Mouse (Mus musculus): ENCODE data around the gene Btn2a2.

Btn2a2 gene

DNA sequence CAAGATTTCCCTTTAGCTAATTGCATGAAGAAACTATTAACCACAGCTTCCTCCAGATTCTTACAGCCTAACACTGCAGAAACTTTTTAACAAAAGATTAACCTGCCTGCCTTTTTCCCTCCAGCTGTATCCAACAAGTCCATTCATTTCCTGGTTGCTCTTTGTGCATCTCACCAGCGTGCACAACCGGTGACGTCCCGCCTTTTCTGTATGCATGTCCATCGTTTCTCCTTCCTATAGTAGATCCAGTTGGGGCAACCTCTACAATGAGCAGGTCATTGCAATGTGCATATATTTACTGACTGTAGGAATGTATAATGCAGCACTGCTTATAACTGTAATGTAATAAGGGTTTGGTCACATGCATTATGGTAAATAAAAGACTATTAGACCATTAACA lies 35.3 kb upstream of the Btn2a2 start:
- DNase-seq (ENCODE audit: low spot score in 2 of 2) = no peak

DNA sequence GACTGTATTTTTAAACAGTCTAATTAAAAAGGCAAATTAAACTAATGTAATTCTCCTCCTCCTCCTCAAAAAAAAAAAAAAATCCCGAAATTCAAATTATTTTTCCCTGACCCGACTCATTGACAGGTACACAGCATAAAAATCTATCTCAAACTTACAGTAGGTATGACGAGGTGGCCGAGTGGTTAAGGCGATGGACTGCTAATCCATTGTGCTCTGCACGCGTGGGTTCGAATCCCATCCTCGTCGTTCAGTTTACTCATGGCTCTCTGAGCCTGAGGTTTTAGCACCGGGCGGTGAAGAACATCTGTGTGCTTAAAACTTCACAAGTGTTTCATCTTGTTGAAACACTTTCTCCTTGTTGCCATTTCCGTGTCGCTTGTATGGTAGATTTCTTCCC lies 33.0 kb upstream of the Btn2a2 start:
- DNase-seq (ENCODE audit: low spot score in 2 of 2) = peak in 1 of 2 experiments; percentile 64

DNA sequence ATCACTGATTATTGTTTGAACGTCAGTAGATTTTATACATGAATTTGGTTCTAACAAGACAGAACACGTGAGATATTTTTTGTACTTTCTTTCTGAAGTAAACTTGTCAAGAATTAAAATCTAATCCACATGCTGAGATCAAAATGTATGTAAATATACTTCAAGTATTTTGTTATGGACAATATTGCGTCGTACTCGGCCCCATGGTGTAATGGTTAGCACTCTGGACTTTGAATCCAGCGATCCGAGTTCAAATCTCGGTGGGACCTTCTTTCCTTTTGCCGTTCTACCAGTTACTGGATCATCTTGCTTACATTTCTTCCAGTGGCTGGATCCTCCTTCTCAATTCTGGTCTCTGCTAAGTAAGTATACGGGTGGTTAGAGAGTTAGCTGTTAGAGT lies 30.8 kb upstream of the Btn2a2 start:
- peak in 1 of 2 experiments; percentile 64 for DNase-seq (ENCODE audit: low spot score in 2 of 2)

DNA sequence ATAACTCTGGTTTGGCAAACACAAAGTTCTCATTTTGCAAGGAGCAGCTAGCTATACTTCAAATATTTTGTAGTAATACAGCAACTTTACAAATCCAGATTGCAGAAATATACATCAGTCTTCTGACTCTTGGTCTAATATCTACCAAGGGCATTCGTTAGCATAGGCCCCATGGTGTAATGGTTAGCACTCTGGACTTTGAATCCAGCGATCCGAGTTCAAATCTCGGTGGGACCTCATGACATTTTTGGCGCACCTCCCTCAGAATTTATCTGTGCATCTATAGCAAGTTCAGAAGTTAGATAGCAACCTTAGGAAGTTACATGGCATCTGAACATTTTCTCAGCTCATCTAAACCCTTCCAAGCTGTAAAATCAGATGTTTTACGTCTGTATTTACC lies 30.2 kb upstream of the Btn2a2 start:
- peak in 1 of 2 experiments; percentile 73 for DNase-seq (ENCODE audit: low spot score in 2 of 2)

DNA sequence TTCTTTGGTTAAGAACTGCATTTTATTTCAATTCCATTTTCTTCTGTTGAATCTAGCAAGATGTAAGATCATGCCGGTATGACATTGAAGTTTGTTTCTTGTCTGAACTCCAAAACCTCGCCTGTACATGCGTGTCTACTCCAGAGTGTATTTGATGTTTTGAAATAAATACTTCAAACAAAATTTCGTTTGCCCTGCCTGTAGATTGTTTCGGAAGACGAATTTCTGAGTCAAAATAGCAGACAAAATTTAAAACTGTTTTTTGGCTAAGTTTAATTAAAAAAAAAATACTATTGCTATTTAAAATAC lies 29.6 kb upstream of the Btn2a2 start:
- DNase-seq (ENCODE audit: low spot score in 2 of 2) = no peak

DNA sequence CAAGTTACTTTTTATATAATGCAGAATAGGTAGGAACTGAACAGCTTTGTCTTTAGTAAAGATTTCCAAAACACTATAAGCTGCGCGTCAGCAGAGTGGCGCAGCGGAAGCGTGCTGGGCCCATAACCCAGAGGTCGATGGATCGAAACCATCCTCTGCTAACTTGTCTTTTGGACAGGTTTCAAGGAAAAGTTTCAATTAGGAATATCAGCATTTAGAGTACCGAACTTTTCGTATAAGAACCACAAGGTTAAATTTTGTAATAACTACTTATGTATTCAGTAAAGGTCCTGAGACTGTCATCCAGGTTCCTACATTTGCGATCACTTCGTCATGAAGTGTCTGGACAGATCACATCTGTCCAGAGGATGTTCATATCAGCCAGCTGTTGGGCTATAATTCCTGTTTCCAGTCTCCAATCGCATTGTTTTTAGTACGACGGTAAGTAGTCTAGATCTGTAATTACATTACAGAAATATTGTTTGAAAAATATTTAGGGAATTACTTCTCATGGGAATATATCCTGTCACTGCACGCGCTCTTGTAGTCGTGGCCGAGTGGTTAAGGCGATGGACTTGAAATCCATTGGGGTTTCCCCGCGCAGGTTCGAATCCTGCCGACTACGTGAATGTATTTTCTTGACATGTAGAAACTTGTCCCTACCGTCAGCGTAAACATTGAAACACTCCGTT lies 29.1 kb upstream of the Btn2a2 start:
- peak; percentile 61 to 84 for DNase-seq (ENCODE audit: low spot score in 2 of 2)

DNA sequence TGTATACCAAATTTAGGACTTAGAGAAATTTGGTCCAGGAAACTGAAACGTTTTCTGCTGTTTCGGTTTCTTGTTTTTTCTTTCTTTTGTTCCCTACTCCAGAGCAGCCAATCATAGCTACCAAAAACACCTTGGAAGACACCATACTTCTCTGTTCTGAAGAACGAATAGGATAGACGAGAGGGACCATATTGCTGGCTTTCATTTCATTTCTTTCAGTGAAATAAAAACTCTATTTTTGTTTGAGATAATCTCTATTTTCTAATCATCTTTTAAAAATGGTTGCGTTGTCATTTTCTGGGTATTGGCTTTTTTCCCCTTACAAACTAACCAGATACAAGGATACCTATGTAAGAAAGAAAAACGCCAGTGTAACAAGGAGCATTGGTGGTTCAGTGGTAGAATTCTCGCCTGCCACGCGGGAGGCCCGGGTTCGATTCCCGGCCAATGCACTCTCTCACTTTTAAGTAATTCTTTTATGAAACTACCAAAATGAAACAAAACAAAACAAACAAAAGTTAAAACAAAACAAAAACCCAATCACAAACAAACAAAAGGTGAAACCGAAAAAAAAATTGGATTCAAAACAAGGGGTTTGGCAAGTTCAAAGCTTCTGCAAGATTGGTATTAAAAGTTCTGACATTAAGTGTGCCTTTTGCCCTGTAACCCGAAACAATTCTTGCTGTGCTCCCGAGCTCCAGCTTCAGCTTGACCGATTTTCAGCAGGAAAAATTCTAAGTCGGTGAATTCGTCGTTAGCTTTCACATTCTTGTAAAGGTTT lies 28.4 kb upstream of the Btn2a2 start:
- DNase-seq (ENCODE audit: low spot score in 2 of 2) = peak in 1 of 2 experiments; percentile 81

DNA sequence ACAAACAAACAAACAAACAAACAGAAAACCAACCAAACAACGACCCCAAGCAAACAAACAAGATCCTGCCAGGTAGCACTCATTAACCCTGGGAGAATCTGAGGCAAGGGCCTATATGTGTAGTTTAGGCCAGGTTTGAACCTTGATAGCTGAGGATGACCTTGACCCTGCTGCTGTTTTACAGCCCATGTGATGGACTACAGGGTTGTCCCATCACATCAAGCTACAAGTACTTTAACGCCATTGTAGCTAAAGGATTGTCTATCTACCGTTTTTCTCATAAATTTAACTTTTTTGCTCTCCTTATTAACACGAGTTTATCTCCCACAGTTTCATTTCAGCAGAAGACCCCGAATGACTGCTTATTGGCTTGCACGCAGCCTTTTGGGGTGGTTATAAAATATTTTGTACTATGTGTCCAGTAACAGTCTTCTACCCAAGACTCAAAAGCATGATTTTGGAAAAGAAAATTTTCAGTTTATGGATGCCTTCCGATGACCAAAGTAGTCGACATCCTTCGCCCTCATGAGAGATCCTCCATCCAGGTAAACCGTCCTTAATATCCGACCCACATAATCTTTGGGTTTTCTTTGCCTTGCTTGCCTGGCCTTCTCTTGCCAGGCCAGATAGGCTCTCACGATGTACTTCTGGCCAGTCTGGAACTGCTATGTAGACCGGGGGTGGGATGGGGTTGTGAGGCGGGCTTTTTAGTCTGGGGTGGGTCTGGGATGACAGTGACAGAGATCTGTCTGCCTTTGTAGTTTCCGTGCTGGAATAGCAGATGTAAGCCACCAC lies 27.4 kb upstream of the Btn2a2 start:
- no peak for DNase-seq (ENCODE audit: low spot score in 2 of 2)

DNA sequence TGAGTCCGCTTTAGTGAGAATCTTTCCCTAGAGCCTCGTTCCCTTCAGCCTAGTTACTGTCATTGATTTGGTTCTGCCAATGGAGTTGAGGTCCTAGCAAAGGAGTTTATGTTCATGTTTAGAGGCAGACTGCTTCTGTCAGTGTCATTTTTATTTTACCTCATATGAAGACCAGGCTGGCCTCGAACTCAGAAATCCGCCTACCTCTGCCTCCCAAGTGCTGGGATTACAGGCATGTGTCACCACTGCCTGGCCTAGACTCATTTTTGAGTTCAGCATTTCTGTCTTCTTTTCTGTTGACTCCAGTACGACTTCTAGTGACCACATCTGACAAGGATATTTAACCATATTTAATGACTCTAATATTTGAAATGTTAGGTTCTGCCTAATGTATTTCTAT lies 26.6 kb upstream of the Btn2a2 start:
- no peak for DNase-seq (ENCODE audit: low spot score in 2 of 2)

DNA sequence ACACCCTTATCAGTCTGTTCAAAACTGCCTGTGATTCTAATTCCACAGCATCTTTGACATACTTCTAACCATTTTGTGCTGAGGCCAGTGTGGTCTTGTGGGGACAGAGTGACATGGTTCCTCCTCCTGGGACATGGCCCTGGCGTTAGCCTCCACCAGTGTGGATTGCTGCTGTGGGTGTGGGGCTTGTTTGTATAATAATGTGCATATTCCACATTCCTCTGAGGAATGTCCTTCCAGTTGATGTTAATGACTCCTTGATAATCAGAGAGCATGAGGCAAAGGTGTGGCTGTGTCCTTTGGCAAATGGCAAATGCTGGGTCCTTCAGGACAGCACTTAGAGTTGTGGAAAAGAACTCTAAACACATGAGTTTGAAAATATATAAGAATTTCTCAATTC lies 24.9 kb upstream of the Btn2a2 start:
- DNase-seq (ENCODE audit: low spot score in 2 of 2) = no peak

DNA sequence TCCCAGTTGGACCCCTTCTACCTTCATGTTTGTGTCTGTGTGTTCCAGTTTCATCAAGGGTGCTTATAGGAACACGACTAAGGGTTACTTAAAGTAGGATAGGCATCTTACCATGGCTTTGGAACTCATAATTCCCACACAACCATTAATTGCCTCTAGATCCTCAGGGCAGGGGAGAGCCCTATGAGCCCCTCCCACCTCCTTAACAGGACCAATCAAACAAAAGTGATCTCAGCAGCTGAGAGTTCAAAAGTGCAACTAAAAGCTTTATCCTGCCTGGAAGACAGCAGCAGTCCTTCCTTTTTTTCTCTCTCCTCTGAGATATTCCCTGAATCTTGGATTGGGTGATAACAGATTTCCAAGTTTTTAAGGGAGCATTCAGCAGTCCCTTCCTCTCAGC lies 21.5 kb upstream of the Btn2a2 start:
- DNase-seq (ENCODE audit: low spot score in 2 of 2) = no peak

DNA sequence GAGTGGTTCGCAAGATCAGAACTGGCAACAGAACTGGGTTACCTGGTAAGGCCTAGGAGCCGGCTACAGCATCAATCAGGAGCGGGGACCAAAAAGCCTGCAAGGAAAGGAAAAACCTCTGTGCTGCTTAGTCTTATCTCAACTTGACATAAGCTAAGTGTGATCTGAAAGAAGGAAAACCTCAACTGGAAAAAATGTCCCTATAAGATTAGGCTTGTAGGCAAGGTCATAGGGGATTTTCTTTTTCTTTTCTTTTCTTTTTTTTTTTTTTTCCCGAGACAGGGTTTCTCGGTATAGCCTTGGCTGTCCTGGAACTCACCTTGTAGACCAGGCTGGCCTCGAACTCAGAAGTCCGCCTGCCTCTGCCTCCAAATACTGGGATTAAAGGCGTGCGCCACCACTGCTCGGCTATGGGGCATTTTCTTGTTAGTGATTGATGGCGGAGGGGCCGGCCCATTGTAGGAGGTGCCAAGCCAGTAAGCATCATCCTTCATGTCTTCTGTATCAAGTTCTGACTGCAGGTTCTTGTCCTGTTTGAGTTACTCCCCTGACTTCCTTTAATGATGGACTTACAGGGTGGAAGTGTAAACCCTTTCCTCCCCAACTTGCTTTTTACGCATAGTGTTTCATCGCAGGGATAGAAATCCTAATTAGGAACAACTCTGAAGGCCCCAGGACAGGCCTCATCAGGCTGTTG lies 18.3 kb upstream of the Btn2a2 start:
- DNase-seq (ENCODE audit: low spot score in 2 of 2) = no peak

DNA sequence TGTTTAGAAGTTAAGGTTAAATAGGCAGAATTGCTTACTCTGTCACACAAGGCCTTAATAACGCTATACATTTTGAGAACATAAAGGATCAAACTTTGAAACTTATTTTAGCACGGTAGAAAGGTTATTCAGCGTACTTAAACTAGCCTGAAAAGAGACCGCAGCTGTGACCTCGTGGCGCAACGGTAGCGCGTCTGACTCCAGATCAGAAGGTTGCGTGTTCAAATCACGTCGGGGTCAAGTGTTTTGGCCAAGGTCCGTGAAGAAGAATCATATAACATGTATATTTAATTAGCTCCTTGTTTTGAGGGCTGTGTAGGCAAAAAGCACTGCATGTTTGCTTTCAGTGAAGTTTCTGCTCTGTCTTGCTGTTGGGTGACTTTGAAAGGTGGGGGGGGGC lies 17.7 kb upstream of the Btn2a2 start:
- peak in 1 of 2 experiments; percentile 45 for DNase-seq (ENCODE audit: low spot score in 2 of 2)

DNA sequence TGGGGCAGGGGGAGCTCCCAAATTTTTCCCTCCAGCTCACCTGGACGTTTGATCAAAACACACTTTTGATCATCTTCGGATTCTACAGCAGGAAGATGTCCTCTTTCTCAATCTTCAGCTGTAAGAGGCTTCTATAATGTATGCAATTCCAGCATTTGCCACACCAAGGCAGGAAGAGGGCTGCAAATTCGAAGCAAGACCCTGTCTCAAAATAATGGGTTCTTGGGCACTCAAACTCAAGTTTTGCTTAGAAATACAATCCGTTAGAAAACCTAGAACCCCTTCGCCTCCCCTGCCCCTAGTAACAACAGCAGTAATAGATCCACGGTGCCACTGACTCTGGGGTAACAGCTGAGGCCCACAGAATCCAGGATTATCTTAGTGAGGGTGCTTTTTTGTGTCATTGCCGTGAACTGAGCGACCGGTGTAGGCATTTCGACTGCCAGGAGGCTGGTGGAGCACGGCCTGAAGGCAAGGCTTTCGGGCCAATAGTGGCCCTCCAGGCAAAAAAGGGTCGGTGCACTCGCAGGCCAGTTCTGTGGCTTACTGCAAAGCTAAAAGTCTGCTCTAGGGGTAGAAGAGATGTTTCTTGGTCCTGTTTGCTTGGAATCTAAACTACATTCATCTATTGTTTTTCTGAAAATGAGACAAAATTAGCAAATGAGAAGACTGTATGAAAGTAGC lies 17.1 kb upstream of the Btn2a2 start:
- no peak for DNase-seq (ENCODE audit: low spot score in 2 of 2)

DNA sequence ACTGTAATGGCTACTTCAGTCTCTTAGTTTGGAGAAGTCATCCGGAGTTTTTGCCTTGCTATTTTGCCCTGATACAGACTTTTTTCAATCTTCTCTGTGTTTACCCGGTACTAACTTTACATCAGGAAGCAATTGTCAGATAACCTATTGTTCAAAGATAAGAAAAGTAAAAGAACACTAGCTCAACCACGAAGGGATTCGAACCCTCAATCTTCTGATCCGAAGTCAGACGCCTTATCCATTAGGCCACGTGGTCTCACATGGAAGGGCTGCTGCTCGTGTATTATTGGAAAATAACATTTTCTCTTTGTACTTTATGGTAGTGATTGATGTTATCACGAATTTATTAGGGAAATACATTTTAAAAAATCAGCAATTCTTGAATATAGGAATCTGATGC lies 15.1 kb upstream of the Btn2a2 start:
- peak in 1 of 2 experiments; percentile 63 for DNase-seq (ENCODE audit: low spot score in 2 of 2)

DNA sequence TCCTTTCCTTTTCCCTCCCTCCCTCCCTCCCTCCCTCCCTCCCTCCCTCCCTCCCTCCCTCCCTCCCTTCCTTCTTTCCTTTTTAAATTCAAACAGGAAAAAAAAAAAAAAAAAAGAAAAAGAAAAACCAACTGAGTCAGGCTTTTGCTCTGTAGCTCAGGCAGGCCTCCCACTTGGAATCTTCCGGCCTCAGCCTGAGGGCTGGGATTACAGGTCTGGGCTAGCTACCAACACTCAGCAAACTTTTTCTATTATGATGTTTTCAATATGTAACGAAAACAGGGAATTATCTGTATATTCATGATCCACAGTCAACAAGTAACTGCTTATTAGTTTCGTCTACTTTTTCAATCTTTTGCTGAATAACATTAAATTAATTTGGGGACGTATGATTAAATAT lies 14.3 kb upstream of the Btn2a2 start:
- no peak for DNase-seq (ENCODE audit: low spot score in 2 of 2)

DNA sequence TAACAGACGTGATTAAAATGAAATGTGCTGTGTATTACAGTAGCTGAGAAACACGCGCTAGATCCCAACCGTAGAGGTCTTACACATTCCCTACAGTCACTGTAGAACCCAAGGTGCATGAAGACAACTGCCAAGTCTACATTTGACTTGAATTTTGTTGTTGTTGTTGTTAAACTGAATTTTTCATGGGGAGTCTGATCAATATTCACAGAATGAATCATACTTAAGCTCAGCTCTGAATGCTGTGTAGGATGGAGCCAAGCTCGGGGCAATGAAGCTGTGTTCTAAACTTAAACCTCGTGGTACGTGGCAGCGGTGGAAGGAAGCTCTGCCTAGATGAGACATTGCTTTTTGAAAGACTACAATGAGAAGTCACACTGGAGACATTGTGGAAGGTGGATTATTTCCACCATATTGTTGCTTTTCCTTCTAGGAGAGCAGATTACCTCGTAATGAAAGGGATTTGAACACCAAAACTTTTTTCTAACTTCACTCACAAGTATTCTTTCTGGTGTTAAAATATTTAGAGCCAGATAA lies 13.4 kb upstream of the Btn2a2 start:
- DNase-seq (ENCODE audit: low spot score in 2 of 2) = no peak

DNA sequence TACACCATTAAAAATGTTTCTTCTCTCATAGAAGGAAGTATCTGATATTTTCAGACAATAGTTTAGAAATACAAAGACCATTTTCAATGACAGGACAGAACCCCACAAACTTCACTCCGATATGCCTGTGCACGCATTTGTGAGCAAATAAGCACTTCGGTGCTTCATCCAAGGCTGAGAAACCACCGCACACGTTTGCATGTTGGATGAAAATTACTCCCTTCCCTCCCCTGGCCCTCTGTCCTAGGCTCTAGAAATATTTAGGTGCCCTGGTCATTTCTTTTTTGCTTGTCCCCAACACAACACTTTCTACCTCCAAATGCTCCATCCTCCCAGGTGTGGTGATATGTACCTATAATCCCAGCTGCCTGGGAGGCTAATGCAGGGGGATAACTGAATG lies 12.9 kb upstream of the Btn2a2 start:
- DNase-seq (ENCODE audit: low spot score in 2 of 2) = no peak

DNA sequence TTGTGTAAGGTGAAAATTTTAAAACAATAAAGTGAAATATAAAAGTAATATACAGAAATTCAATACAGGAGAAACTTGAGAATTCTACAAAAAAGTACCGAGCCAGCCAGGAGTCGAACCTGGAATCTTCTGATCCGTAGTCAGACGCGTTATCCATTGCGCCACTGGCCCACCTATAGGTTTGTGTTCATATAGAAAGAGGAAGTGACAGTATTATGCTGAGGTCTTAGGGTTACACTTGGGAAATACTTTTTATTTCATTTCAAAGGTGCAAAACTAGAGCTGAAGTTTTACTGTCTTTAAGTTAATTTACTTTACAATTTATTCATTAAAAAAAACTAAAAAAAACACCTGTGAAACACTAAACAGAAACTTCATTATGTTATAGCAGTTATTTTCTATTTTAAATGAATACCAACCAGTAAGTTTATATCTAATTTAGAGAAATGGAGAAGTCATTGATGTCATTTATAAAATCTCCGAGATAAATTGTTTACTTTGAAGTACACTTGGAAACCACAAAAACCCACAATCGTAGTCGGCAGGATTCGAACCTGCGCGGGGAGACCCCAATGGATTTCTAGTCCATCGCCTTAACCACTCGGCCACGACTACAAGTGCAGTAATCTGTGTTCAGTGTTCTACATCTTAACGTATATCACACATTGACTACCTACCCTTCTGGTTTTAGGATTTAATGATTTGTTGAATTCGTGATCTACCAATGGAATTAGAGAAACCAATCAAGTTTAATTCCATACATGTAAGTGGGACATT lies 12.0 kb upstream of the Btn2a2 start:
- peak in 1 of 2 experiments; percentile 52 for DNase-seq (ENCODE audit: low spot score in 2 of 2)

DNA sequence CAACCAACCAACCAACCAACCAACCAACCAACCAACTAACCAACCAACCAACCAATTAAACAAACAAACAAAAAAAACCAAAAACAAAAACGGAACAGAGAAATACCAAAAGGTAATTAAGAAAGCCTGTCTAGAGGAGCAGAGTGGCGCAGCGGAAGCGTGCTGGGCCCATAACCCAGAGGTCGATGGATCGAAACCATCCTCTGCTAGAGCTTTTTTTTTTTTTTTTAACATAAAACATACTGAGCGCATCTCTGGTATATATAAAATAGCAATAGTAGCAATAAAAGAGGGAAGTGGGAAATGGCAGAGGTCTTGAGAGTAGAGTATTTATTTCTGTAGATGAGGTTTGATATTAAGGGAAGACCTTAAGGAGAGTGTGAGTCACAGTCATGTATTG lies 11.3 kb upstream of the Btn2a2 start:
- DNase-seq (ENCODE audit: low spot score in 2 of 2) = no peak

DNA sequence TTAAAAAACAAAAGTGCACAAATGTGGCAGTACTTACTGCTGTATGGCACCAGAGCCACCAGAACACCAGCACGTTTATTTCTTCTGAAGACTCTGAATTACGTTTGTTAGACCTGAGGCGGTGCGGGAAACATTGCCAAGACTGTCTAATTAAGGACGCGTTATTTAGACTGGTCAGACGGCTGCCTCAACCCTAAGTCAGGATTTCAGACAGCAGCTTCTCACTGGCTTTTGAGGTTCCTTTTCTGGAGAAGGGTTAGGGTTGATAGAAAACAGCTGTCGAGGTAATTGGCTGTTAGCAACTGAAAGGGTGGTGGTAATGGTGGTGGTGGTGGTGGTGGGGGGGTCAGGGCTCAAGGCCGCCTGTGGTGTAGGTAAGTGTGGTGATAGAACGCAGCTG lies 10.0 kb upstream of the Btn2a2 start:
- no peak for DNase-seq (ENCODE audit: low spot score in 2 of 2)
